Mouse (Mus musculus) embryonic fibroblast, embryonic 13.5 days (primary cell): ENCODE data around the gene Inpp5a.

ENCODE experiments used
- CTCF ChIP-seq: IDR thresholded peaks from 2 replicates; pipeline ENCODE4 v1.5.1; 2011; ENCODE audit warnings: mild to moderate bottlenecking, control low read depth, low read length, moderate library complexity, borderline replicate concordance; ENCODE audit not compliant: insufficient read depth
- POLR2A ChIP-seq: IDR thresholded peaks from 2 replicates; pipeline ENCODE4 v1.6.1; 2011; ENCODE audit warnings: low read depth, mild to moderate bottlenecking, control low read depth, low read length, moderate library complexity

DNA sequence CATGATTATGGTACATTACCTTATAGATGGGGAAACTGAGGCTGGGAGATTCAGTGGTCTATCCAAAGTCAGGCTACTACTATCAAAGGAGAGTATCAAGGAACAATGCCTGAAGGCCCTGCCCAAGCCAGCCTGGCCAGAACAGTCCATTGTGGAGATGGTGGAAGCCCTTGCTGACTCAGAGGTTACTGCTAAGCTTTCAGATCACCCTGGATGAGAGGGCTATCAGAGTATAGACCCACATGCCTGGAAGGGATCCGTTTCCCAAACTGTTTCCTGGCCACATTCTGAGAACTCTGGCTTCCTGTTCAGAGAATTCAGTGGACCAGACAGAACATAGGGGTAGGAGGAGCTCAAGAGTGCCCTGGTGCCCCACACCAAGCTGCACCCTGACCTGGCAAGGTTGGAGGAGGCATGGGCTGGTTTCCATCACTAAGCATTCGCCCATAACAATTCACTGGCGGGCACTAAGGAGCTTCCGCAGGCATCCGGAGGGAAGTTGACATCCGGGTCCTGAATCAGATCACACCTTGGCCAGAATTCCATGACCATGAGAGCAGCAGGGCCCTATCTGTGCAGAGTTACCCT, 19.3 kb upstream of the Inpp5a start:
- TF ChIP-seq CTCF, result no peak
- TF ChIP-seq POLR2A, result no peak
